Mouse (Mus musculus): Measurements from ENCODE around the gene Fgfr2.

- TF ChIP-seq CTCF (IDR thresholded peaks at IDR 0.05; ENCODE audit: extremely low read depth, insufficient read length, insufficient replicate concordance, low read depth, low read length) = no peak
- TF ChIP-seq POLR2A (IDR thresholded peaks at IDR 0.05; ENCODE audit: low read depth, low read length) = no peak
Observed at GRCm38 (mm10) chr7:130129359-130129960, 2993.7 kb downstream of the Fgfr2 start.

Data from small intestine, adult 2 months (tissue).